Mouse (Mus musculus) intestine, postnatal 0 days (tissue): ENCODE measurements around the gene Ulk4. TPM values are rescaled to one million over a fixed set of nuclear protein-coding genes. Genes with fewer than 3 reads are reported as not detected.
A peak's percentile ranks its signal among the peaks of the same experiment; 100 is the strongest.

Source experiments
- ATAC-seq: fragments of 200-750 bp; cut with Nextera tagmentation; 2 replicates; pipeline ENCODE4 v1.8.0; 2017; ENCODE audit warnings: mild to moderate bottlenecking, moderate TSS enrichment, moderate library complexity
- H3K27ac ChIP-seq: fragments of 300-500 bp; sonication (generic); 2 replicates; pipeline ENCODE4 v1.5.1; 2014; ENCODE audit warnings: mild to moderate bottlenecking, low read depth, low read length, moderate library complexity
- H3K27me3 ChIP-seq: fragments of 300-500 bp; sonication (generic); replicated peaks from 2 replicates; pipeline ENCODE4 v1.6.1; 2014; ENCODE audit warnings: low read length, mixed read lengths; ENCODE audit not compliant: control insufficient read depth, insufficient read depth
- H3K36me3 ChIP-seq: fragments of 300-500 bp; sonication (generic); 2 replicates; pipeline ENCODE4 v1.6.1; 2014; ENCODE audit warnings: mild to moderate bottlenecking, moderate library complexity; ENCODE audit not compliant: control insufficient read depth, insufficient read depth
- H3K4me1 ChIP-seq: fragments of 300-500 bp; sonication (generic); replicated peaks from 2 replicates; pipeline ENCODE4 v1.6.1; 2014; ENCODE audit warnings: antibody characterized with exemption, low read length, mixed read lengths; ENCODE audit not compliant: control insufficient read depth, insufficient read depth
- H3K4me2 ChIP-seq: fragments of 300-500 bp; sonication (generic); replicated peaks from 2 replicates; pipeline ENCODE4 v1.6.1; 2014; ENCODE audit warnings: low read depth, mild to moderate bottlenecking, moderate library complexity
- H3K4me3 ChIP-seq: fragments of 300-500 bp; sonication (generic); 2 replicates; pipeline ENCODE4 v1.5.1; 2014; ENCODE audit warnings: low read depth, low read length
- H3K9ac ChIP-seq: fragments of 300-500 bp; sonication (generic); 2 replicates; pipeline ENCODE4 v1.6.1; 2014; ENCODE audit warnings: mild to moderate bottlenecking, low read depth, low read length
- H3K9me3 ChIP-seq: fragments of 300-500 bp; sonication (generic); 2 replicates; pipeline ENCODE4 v1.6.1; 2016; ENCODE audit warnings: mixed run types; ENCODE audit not compliant: control insufficient read depth
- CTCF ChIP-seq: sonication (generic); IDR thresholded peaks from 2 replicates; pipeline ENCODE4 v1.5.1; 2016; ENCODE audit warnings: low read depth, mild to moderate bottlenecking, control low read depth, antibody characterized with exemption, moderate library complexity
- WGBS: fragments of 180-500 bp; shearing (Covaris S2); extraction: QIAGEN DNeasy Blood & Tissue Kit; methylation state at CpG from one replicate; pipeline ENCODE4 v1.1.7; 2014; 5-methylcytosine and 5-hydroxymethylcytosine counted together
- polyA plus RNA-seq: library from polyadenylated mRNA; unstranded; fragments of >200 nt; fragmentation: Nextera tagmentation; extraction: Ambion mirVana; gene quantifications from 2 replicates; pipeline ENCODE4 v1.2.1, GENCODE M21; 2015

Gene Ulk4
- polyA plus RNA-seq, 1 experiment from 2014 or later: 111 TPM

- Histone ChIP-seq H3K9me3 (no peaks in the 10 kb centered on the region), H3K4me3 (no peak overlapping the region), H3K27me3 (no peaks in the 10 kb centered on the region), H3K9ac (no peak overlapping the region), H3K4me2 (no peak overlapping the region), H3K4me1 (no peaks in the 10 kb centered on the region), H3K36me3 (peaks cover 76% of the 10 kb centered on the region), H3K27ac (peak overlapping the region; percentile 60; the same call in 1 of the 2 replicates)
- 42% methylated on average over 3 of the region's 3 CpGs for WGBS
- peak; percentile 69 for ATAC-seq
- no peak for TF ChIP-seq CTCF
Measured at GRCm38 (mm10) chr9:120951947-120952346, 325.1 kb downstream of the Ulk4 start.

- H3K4me1 ChIP-seq: no peaks in the 10 kb centered on the region
- no peaks in the 10 kb centered on the region for H3K9me3 ChIP-seq
- no peaks in the 10 kb centered on the region for H3K27me3 ChIP-seq
- no peak overlapping the region for H3K27ac ChIP-seq
- 80% methylated on average over 12 of the region's 12 CpGs for WGBS
- no peak overlapping the region for H3K9ac ChIP-seq
- H3K36me3 ChIP-seq: peaks cover 64% of the 10 kb centered on the region
- ATAC-seq: no peak
- no peak for TF ChIP-seq CTCF
- no peak overlapping the region for H3K4me2 ChIP-seq
- no peak overlapping the region for H3K4me3 ChIP-seq
Measured at GRCm38 (mm10) chr9:120950761-120951160, 326.2 kb downstream of the Ulk4 start.

GRCm38 (mm10) chr9:120948832-120949231 is 328.2 kb downstream of the Ulk4 start:
- WGBS: 97% methylated on average over 1 of the region's 1 CpGs
- H3K9ac ChIP-seq: no peak overlapping the region
- H3K4me1 ChIP-seq: 0 out of 2 replicates have a peak, but pooled peaks cover 3% of the 10 kb centered on the region
- no peak for TF ChIP-seq CTCF
- no peak overlapping the region for H3K4me3 ChIP-seq
- H3K27me3 ChIP-seq: no peaks in the 10 kb centered on the region
- ATAC-seq: no peak
- H3K36me3 ChIP-seq: peaks cover 45% of the 10 kb centered on the region
- H3K27ac ChIP-seq: no peak overlapping the region
- no peak overlapping the region for H3K4me2 ChIP-seq
- H3K9me3 ChIP-seq: no peaks in the 10 kb centered on the region

GRCm38 (mm10) chr9:120946131-120946530 is 330.9 kb downstream of the Ulk4 start:
- H3K36me3 ChIP-seq: peaks cover 21% of the 10 kb centered on the region
- no peaks in the 10 kb centered on the region for H3K9me3 ChIP-seq
- 0 out of 2 replicates have a peak, but pooled peaks cover 7% of the 10 kb centered on the region for H3K4me1 ChIP-seq
- H3K27ac ChIP-seq: no peak overlapping the region
- no peak for TF ChIP-seq CTCF
- H3K9ac ChIP-seq: no peak overlapping the region
- 51% methylated on average over 8 of the region's 8 CpGs for WGBS
- no peaks in the 10 kb centered on the region for H3K27me3 ChIP-seq
- no peak for ATAC-seq
- H3K4me2 ChIP-seq: no peak overlapping the region
- H3K4me3 ChIP-seq: no peak overlapping the region

GRCm38 (mm10) chr9:120944211-120944610 is 332.8 kb downstream of the Ulk4 start:
- Histone ChIP-seq H3K4me2 (no peak overlapping the region), H3K4me1 (peaks cover 14% of the 10 kb centered on the region; the same call in 1 of the 2 replicates), H3K9ac (no peak overlapping the region), H3K36me3 (peaks cover 13% of the 10 kb centered on the region; the same call in 1 of the 2 replicates), H3K27ac (no peak overlapping the region), H3K4me3 (no peak overlapping the region), H3K9me3 (no peaks in the 10 kb centered on the region), H3K27me3 (no peaks in the 10 kb centered on the region)
- 54% methylated on average over 3 of the region's 3 CpGs for WGBS
- no peak for TF ChIP-seq CTCF
- ATAC-seq: no peak

- H3K36me3 ChIP-seq: peaks cover 13% of the 10 kb centered on the region; the same call in 1 of the 2 replicates
- 61% methylated on average over 1 of the region's 1 CpGs for WGBS
- no peak overlapping the region for H3K4me2 ChIP-seq
- no peaks in the 10 kb centered on the region for H3K27me3 ChIP-seq
- H3K4me3 ChIP-seq: no peak overlapping the region
- no peak overlapping the region; the same call in 1 of the 2 replicates for H3K27ac ChIP-seq
- H3K9ac ChIP-seq: no peak overlapping the region
- TF ChIP-seq CTCF: no peak
- H3K4me1 ChIP-seq: peaks cover 14% of the 10 kb centered on the region; the same call in 1 of the 2 replicates
- no peak for ATAC-seq
- H3K9me3 ChIP-seq: no peaks in the 10 kb centered on the region
Measured at GRCm38 (mm10) chr9:120943757-120944156, 333.2 kb downstream of the Ulk4 start.

GRCm38 (mm10) chr9:120940858-120941257 is 336.1 kb downstream of the Ulk4 start:
- Histone ChIP-seq H3K27me3 (no peaks in the 10 kb centered on the region), H3K4me1 (peaks cover 22% of the 10 kb centered on the region; the same call in 1 of the 2 replicates), H3K4me2 (no peak overlapping the region), H3K27ac (no peak overlapping the region), H3K4me3 (no peak overlapping the region), H3K9ac (no peak overlapping the region), H3K9me3 (no peaks in the 10 kb centered on the region), H3K36me3 (peaks cover 13% of the 10 kb centered on the region)
- no peak for ATAC-seq
- TF ChIP-seq CTCF: no peak
- 79% methylated on average over 3 of the region's 3 CpGs for WGBS
